Mouse (Mus musculus): ENCODE results near the gene Kirrel.
A peak's percentile ranks its signal among the peaks of the same experiment; 100 is the strongest.

The Kirrel gene

DNA sequence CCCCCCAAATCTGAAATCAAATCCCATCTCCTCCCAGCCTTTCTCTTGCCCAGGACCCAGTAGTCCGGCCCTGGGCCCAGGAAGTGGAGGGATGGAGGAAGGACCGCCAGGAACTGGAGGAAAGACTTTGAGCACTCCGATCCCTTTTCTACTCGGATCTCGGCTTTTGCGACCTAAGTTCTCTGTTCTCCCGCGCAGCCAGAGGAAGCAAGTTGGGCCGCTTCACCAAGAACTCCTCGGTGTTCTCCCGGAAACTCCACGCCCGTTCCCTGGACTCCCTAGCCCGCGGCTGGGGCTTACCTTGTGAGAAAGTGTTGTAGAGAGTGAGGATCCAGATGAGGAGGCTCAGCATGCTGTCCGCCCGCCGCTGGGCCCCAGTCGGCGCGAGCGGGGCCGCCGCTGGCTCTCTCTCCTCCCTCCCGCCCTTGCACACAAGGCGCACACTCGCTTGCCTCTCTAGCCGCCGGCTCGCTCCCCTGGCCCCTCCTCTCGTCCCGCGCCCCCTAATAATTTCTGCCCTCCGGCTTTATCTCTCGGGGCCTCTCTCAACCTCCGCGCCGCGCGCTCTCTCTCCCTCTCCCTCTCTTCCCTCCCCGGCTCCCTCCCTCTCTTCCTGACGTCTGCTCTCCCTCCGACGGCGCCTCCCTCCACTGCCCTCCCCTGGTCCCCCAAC is at the start of gene Kirrel:
Kirrel (minus strand) TSS at position 652 of the 673 bp plus-strand sequence.
- DNase-seq: peak; percentile 73

DNA sequence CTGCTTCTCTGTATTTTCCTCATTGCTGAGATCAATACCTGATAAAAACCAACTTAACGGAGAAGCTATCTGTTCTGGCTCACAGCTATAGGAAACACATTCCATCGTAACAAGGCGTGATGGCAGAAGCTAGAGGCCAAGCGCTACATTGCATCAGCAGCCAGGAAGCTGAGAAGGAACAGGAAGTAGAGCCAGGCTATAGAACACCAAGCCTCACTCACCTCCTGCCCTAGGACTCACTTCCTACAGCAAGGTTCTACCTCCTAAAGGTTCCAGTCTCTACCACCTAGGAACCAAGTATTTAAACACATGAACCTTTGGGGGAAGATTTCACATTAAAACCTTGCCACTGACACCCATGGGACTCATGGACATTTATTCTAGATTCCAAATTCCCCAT is 49.1 kb upstream of the Kirrel start:
- no peak for DNase-seq

DNA sequence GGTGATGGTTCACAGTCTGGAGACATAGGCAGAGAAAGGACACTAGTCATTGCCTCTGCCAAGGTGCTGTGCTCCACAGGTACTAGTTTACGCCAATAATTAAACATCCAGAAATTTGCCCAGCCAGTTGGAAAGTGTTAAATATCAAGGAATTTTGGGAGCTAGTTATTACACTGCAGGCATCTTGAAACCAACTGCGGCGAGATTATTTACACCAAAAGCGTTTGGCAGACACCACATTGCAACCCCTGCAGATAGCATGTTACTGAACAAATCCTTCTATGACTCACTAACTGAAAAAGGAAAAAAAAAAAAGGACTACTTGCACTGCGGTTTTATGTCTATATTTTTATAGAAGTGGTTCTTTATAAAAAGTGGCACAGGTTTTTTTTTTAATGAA is 47.8 kb upstream of the Kirrel start:
- no peak for DNase-seq

DNA sequence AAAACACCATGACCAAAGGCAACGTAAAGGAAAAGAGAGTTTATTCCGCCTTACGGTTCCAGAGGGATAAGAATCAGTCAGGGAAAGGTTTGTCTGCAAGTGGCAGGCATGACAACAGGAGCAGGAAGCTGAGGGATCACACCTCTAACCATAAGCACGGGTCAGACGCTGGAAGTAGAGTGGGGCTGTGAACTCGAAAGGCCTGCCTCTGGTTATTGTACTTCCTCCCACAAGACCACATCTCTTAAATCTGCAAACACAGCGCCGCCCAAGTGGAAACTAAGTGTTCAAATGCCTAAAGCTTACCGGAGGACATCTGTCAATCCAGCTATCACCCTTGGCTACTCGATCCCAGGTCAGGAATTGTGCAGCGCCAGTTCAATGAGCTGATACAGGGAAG is 40.6 kb upstream of the Kirrel start:
- DNase-seq: no peak

DNA sequence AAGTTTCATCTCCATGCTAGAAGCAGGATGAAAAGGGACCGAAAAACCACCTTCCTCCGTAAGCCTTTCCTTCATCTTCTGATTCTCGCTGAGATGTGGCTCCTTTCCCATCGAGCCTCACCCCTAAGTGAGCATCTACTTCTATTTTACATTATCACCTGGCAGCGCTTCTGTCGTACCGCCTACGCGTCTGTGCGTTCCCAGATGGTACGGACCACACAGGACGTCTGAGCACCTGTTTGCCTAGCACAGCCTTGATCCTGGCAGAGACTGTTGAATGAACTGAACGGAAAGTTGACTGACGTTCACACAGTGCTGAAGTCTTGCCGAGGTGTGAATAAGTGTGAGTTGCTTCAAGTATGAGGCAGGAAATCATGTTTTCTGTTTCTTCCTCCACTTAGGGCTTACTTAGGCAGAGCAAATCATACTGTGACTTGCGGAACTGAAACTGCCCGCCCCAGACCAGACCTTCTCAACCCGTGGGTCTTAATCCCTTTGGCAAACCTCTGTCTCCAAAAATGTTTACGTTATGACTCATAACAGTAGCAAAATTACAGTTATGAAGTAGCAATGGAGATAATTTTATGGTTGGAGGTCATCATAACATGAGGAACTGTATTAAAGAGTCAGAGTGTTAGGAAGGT is 39.8 kb upstream of the Kirrel start:
- no peak for DNase-seq

DNA sequence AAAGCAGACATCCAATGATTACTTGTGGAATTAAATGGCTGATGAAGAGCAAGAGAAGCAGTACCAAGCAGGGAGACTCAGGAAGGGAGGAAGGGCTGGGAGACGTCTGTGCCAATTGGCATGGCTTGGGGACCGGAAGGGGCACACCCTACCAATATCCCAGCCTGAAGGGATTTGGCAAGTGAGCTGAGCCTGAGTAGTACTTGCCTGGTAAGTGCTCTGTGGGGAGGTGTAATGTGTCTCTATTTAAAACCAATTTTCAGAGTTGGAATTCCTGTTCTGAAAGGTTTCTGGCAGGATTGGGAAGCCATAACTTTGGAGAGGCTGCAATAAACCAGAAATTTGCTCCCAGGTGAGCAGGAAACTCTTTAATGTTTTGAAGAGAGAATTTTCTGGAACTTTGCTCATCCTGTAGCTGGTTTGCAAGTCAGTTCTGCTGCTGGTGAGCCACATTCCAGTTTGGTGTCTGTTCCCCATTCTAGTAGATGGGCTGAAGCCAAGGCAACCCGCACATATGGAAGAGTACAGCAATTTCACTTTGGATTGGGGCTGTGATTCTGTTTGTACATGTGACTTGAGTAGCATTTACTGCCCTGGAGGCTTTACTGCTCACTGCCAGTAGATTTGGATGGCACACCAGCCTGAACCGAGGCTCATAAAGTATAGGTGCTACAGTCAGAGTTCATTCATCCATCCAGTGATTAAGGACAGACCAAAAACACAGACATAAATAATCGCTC is 32.0 kb upstream of the Kirrel start:
- no peak for DNase-seq

DNA sequence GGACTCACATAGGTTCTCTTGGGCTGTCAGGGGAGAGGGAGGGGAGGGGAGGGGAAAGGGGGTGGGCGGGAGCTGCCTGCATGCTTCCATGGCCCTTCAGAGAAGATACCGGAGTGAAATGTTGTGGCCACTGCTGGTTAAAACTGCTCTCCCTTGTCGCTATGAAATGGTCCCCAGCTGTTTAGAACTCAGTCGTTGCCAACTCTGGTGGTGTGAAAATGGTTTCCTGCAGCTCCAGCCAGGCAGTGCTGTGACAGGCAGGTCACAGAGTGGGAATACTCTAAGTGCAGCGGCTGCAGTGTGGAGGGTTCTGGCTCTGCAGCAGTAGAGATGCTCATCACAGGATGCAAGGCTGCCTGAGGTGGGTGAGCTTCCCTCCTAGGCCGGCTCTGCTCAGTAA is 22.1 kb upstream of the Kirrel start:
- DNase-seq: no peak

DNA sequence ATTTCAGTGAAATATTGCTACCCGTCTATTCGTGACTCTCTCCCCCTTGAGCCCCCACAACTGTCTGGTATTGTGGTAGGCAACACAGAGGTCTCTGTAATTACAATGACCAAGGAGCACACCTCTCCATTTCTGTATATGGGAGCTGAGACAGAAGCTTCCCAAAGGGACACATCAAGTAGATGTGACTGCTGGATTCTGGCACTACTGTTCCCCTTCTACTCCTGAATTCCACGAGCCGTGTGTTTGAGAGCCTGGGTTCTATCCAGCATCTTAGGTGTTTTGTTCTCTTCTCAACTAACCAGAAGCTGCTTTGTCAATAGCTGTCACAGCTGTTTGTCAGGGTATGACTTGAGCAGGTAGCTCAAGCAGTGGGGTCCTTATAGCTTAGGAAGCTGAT is 20.5 kb upstream of the Kirrel start:
- no peak for DNase-seq

DNA sequence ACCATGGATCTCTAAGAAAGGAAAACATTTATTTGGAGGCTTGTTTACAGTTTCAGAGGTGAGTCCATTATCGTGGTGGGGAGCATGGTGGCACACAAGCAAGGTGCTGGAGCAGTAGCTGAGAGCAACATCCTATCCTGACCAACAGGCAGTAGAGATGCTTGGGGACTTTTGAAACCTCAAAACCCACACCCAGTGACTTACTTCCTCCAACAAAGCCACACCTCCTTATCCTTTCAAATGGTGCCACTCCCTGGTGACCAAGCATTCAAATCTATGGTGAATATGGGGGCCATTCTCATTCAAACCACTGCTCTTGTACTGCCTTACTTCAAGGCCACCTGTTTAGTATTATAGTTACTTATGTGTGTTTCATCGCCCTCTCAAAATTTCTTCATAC is 20.0 kb upstream of the Kirrel start:
- DNase-seq: no peak

DNA sequence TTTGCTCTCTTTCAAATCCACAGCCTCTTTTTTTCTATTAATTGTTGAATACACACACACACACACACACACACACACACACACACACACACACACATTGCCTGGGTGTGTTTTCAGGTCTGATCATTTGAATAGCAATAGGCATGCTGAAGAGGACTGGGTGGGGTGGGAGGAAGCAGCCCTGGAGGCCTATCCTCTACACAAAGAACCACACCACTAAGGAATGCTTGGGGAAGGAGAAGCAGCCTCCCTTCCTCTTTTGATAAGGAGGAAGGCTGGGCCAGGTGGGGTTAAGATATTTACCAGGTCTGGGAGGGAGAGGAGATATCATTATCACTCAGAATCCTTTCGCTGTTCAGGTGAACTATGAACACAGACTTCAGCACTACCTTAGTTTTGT is 19.2 kb upstream of the Kirrel start:
- DNase-seq: no peak

DNA sequence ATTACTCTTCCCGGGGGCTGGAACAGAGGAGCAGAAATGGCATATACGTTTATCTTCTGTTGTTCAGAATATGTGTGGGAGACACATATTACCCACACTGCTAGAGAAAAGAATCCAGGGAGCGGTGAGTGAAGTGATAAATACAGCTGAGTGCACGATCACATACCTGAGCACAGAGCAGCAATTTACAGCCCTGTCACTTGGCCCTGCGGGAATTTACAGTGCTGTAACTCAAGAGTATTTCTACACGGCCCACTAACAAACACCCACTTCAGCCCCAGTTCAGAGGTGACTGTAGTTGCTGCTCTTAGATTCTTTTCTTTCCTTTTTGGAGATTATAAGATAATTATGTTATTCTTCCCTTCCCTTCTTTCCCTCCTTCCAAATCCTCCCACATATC is 18.8 kb upstream of the Kirrel start:
- no peak for DNase-seq

DNA sequence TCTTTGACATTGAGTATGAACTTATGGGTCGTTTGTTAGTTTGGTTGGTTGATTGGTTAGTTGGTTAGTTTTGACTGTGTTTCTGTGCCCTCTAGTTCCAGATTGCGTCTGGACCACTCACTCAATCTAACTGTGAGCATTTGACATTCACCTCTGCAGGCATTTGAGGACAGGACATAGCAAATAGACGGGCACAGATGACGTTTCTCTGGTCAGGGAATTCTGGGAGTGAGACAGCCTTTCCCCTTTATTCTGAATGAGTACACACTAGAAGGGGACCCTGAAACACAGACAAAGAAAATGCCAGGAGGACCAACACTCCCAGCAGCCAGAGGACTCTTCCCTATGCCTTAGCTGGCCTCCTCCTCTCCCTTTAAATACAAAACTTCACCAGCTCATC is 2.1 kb upstream of the Kirrel start:
- DNase-seq: no peak

DNA sequence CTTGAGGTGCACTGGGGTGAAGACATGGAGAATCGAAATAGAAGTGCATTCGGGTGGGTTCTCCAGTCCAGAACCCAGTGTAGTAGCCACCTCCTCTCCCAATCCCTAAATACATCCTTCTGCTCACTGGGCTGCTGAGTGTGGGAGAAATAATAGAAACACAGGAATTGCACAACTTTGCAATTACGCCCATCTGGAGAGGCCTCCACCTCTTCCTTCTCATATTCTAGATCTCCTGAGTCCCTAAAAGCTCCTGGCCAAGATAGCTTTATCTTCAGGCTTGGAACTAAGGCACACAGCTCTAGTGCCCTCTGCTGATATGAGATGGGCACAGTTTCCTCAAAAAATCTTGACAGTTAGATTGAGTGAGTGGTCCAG is 880 bp upstream of the Kirrel start:
- no peak for DNase-seq

DNA sequence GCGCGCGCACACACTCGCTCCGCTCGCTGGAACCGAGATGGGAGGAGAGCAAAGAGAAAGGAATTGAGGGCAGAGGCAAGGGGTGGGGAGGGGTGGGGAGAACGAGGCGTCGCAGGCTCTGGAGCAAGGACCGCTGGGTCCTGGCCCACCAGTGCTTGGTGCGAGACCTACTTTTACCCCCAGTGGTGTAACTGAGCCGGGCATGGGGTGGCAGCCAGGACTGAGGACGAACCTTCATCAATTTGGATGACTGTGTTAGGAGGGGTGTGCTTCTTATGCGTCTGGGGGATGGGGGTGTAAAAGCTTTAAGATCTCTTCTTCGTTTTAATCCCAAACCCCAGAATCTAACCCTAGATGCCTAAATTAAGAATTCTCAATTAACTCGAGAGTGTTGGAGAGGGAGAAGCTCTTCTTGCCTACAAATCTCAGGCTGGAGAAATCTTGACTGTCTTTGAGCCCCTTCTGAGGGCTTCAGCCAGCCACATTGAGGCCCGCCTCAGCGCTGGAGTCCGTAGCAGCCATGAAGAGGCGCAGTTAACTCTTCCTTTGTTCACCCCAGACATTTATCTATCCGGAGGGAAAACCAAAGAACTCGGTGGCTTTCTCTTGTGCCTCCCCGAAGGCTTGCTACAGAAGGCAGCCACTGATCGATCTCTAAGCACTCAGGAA is 356 bp upstream of the Kirrel start:
- DNase-seq: no peak

DNA sequence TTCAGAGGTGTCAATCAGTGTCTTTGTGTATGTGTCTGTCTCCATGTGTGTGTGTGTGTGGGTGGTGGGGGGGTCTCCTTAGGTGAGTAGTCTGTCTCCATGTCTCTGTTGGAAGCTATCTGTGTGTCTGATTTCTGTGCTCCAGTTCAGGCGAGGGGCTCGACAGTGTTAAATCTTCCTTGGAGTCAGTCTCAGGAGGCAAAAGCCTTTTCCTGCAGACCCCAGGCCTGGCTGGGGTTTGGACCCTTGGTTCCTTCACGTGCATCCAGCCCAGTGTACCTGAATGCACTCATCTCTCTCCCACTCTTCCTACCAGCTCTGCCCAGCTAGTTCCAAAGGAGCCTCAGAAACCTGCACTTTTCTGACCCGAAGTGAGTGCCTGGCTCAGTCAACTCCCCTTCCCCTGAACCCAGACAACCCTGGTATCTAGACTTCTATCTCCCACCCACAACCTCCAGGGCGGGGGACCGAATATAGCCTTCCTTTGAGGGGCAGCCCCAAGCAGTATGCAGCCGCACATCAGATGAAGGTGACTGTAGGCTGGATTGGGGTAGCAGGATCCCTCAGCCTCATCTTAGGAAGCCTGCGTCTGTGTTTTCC is 961 bp downstream of the Kirrel start:
- DNase-seq: no peak

DNA sequence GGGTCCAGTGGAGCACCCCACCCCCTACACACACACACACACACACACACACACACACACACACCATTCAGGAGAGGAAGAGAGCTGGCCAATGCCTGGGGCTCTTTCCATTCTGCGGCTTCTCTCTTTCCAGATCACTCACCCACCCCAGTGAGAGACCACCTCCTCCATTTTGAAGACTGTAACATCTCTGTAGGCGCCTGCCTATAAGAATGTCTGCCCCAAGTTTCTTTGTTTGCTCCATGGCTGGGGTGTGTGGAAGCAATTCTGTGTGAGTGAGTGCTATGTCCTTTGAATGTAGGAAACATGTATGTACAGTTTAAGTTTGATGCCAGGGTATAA is 1.5 kb downstream of the Kirrel start:
- DNase-seq: no peak

DNA sequence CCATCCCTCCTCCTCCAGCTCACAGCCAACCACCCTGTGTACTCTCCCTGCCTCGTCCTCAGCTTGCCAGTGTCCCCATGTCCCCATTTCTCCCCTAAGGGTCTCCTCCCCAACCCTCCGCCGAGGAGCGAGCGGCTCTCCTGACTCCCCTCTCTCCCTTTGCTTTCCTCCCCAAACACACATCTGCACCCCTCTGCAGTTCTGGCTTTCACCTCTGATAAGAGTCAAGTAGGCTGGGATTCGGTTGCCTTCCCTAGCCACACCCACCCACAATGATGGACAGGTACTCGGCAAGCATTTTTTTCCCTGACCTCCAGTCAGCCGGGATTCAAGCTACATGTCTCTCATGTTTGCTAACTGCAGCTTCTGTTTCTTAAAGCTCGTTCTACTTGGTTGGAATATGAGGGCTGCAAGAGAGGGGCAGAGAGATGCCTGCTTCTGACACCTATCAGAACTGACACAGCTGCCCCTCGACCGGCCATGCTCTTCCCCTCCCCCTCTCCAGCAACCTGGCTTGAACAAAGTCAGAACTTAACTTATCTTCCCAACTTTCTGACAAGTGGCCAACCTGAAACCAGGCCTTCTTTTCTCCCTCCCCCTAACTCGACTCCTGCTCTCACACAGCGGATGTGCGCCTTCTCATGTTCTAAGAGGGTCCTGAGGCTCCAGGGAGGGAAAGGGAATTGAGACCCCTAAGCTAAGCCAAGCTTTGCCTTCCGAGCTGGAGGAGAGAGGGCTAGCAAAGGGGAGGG is 2.0 kb downstream of the Kirrel start:
- DNase-seq: peak; percentile 38

DNA sequence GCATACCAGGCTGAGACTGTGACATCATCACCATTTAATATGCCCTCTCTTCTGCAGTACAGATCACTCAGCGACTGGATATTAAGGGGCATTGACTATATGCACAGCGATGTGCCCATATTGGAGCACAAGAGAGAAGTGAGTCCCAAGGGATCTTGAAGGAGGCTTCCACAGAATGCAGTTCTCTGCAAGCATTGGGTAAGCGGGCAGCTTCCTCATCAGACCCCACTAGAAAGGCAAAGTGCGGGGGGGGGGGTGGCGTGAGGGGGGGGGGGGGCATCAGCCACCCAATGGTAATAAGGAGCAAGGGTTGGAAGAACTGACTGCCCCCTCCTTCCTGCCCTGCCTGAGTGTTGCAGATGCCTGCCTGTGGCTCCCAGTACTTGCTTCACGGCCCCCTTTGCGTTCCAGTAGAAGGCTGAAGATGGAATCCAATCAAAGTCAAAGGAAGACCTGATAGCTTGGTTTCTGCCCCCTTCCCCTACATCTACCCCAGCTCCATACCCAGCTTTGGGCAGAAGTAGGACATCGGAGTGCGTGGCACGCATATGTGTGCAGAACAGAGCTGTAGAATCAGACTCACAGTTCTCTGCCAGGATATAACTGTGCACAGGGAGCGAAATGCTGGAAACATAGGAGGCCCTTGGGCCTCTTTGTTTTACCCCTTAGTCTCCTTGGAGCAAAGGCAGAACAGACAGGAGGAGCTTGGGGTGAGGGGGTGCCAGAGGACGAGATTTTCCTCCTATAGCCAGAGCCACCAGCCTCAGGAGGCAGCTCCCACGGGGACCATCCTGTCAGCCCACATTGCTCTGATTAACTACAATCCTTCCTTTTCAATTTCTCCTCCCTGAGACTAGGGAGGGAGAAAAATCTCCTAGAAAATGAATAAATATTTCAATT is 3.1 kb downstream of the Kirrel start:
- DNase-seq: no peak

DNA sequence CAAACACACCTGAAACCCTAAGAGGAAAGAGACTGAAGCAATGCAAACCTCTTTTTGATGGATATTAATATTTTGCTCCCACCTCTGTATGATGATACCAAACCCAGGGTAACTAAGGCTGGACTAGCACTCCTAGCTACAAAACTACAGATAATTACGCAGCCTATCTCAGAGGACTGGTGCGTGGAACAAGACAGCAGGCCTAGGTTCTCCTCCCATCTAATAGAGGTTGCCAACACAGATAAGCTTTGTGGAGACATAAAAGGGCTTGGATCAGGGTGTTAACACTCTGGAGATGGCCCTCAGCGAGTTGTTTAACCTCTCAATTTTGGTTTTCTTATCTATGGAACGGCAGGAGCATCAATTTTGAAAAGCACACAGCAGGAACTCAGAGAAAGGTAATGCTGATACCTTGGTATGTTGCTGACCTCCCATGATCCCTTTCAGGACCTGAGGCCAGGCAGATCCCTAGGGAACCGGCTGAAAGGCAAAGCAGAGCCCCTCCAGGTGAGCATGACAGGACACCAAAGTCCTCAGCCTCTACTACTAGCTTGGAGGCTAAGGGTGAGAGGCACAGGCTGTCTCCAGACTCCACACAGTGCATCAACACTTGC is 5.0 kb downstream of the Kirrel start:
- DNase-seq: no peak

DNA sequence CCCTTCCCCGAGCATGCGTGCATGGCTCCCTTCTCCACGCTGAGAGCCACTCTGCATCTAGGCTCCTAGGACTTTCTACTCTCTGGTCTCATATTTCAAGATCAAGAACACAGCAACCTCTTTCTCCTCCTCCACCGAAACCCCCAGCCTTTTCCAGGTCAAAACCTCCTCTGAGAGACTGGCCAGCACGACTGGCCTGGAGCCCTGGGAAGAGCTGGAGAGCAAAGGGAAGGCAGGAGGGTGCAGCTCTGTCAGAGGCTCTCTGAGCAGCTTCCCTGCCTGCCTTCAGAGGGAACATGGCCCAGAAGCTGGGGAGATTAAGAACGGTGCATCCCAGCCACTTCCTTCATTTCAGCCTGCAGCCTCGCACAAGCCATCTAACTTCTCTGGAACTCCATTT is 5.8 kb downstream of the Kirrel start:
- DNase-seq: no peak

DNA sequence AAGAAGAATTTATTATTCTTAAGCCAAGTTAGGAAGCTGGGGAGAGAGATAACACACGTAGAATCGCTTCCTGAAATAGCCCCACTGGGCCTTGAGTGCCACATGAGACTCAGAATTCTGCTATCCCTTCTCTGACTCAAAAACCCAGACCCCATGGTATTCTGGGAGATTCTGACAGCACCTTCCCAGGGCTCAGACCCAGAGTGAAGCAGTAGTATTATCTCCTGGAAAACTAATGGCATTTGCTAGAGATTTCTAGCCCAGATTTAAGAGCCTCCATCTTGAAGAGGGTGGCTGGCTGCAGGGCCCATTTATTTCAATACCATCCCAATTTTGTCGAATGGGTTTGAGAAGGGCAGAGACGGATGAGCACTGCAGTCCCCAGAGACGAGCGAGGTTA is 6.9 kb downstream of the Kirrel start:
- DNase-seq: no peak

All from liver (tissue).